Mouse (Mus musculus) adipocyte (in vitro differentiated cells): Measurements from ENCODE around the gene AI597479.
"Not testable (repeated sequence)": the region's sequence is repeated elsewhere in the genome, so short reads cannot be mapped to it uniquely, and the experiment has no call there.

Experiments
- DNase-seq: peaks from one replicate; pipeline ENCODE4 v3.0.0-alpha.2; 2016; ENCODE audit warnings: low spot score

AI597479 gene

DNA sequence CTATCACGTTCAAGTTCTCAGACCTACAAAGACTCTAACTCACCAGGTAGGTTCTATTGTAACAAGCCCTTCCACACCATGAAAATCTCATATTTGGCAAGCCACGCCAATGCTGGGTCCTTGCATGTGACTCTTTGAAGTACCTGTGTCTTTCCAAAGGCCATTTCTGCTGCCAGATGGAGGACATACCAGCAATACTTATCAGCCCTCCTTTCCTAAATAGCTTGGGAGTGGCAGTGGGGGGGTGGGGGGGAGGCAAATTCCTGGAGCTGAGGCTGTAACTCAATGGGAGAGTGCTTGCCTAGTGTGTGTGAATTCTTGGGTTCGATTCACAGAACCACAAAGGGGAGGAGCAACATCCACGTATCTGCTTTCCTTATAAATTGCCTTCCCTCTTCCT, 26.2 kb downstream of the AI597479 start:
- DNase-seq: no peak

DNA sequence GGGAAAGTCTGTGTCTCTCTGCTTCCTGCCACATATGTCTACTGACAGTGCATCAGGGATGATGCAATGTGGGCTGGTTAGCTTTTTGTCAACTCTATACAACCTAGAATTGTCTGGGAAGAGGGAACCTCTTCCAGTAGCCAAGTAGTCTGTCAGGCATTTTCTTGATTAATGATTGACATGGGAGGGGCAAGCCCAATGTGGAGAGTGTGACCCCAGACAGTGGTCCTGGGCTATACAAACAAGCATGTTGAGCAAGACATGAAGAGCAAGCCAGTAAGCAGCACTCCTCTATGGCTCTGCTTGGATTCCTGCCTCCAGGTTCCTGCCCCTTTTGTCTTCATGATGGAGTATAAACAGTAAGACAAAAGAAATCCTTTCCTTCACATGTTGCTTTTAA, 28.7 kb downstream of the AI597479 start:
- DNase-seq: peak; percentile 9

DNA sequence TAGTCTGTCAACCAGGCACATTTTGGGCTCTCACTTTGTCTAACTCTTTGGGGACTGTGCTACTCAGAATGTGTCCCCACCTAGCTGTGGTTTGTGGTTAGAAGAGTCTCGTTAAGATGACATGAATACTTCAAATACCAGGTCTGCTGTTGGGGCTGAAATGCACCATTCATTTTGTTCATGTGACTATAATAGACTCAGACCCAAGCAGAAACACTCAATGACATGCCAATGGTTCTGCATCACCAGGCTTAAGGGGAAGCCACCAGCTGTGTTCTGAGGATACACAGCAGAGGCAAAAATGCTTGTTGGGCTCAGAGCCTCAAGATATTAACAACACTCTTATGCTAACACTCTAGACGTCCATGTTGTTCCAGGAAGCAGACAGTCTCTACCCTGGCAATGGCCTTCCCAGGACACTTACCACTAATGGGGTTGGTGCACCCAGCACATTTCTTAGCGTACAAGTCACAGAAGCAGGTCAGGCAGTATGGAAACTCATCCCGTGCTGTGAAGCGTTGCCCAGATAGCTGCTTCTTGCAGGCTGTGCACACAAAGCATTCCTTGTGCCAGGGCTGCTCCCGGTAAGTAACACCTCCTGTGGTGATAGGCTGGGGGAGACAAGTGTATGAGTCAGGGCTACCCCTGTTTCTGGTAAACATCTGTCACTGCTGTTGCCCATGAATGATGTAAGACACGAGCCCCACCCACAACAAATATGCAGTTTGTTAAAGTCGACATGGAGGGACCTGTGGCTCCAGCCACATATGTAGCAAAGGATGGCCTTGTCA, 29.5 kb downstream of the AI597479 start:
- DNase-seq: no peak

DNA sequence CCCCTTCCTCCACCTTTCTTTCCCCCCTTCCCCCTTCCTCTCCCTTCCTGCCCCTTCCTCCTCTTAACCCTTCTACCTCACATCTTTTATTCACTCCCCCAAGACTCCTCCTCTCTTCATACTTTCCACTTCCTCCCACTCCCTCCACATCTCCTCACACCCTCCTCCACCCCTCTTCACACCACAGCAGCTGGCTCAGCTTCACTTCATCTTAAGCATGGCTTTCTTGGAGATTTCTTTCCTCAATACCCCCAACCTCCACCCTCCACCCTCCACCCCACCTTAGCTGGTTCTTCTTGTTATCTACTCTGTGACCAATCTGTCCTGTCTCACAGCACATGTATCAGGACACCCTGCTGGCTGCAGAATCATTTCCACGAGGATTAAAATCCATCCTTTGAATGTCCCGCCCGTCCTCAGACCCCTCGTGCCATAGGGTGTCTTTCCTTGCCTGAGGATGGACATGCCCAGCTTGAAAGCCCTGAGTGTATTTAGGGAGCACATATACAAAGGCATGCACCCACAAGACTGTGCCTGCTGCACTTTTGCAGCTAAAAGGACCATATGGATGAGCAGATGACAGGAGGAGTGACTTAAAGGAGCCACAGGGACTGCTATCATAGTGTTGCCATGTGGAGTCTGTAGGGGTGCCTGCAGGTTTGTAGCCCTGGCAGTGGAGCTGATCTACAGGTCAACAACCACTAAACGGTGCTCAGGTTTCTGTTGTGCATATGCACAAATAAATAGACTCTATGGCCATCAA, 31.9 kb downstream of the AI597479 start:
- no peak for DNase-seq

DNA sequence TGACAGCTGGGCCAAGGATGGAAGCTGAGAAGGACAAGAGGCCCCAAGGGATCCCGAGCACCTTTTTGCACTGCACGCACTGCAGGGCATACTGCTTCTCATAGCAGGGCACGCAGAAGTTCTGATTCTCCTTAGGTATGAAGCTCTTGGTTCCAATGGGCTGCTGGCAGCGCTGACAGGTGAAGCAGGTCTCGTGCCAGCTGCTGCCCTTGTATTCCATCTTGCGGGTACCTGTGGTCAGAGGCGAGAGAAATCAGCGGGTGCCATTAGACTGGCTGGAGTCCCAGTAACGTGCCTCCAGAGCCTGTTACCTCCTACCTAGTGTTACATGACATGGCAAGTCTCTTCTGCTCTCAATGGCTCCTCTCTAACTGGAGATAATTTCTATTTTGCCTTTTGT, 33.1 kb downstream of the AI597479 start:
- no peak for DNase-seq

DNA sequence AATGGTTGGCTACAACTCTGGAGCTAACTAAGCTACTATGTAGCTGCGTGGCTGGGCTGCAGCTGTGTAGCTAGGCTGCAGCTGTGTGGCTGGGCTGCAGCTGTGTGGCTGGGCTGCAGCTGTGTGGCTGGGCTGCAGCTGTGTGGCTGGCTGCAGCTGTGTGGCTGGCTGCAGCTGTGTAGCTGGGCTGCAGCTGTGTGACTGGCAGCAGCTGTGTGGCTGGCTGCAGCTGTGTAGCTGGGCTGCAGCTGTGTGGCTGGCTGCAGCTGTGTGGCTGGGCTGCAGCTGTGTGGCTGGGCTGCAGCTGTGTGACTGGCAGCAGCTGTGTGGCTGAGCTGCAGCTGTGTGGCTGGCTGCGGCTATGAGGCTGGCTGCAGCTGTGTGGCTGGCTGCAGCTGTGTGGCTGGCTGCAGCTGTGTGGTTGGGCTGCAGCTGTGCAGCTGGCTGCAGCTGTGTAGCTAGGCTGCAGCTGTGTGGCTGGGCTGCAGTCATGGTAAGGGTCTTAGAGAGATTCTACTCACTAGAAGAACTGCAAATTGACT, 38.0 kb downstream of the AI597479 start:
- not testable (repeated sequence) for DNase-seq

DNA sequence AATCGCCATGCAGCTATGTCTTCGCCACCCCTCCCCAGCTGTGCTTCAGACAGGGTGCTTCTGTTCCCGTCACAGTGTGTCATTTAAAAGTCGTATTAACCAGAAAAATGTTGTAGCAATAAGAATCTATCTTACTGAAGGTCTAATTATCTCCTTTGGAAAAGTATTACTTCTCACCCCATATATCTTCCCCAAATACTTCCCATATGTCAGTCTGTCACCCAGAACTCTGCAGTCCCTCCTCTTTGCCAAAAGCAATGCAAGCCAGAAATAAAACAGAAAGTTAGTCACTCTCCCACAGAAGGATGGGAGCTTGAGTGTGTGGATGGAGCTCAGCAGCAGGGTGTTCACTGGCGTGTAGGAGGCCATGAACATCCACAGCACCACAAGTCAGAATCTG, 38.8 kb downstream of the AI597479 start:
- DNase-seq: no peak

DNA sequence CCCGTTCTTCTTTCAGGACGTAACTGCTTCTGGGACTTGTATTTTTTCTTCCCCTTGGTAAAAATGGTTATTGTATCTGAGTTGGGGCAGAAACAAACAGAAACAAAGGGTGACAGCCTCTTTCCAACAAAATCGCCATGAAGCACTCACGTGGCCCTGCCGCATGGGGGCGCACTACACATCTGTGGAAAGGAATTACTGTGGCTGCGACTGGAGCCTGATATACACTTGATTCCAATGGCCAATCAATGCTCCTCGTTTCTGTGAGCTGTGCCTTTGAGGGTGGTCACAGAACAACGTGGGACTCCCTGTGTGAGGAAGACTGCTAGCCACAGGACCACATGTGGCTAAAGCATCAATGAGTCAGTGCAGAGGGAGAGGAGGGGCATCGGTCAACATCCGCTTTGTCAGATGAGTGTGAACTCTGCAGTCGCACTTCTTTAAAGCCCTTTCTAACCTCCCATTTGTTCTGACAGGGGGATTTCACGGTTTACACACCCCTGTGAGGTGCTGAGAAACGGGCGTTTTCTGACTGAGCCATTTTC, 39.8 kb downstream of the AI597479 start:
- DNase-seq: no peak

DNA sequence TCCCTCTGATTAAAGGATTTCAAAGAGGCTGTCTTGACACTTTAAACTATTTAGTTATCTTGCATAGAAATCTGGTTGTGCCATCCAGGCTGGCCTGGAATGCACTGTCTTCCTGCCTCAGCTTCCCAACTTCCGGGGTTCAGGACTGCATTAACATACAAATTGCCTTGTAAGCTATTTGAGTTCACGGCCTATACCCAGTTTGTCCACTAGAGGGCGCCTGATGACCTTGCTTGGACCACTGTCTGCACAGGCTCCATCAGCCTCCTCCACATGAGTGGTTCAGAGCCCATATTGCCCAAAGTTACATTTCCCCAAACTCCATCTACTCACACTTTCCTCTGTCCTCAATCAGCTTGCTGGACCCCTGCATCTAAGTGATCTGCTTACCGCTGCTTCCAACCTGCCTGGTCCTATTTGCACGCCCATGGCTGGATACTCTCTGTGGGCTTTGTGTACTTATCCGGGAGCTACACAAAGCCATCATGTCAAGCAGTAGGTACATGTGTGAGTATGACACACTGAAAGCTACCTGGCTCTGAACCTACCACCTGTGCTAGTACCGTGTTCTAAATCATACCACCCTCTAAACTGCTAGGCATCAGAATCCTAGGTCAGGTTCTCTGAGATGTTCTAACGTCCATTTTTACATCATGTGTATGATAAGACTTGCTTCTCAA, 41.2 kb downstream of the AI597479 start:
- DNase-seq: peak; percentile 91

DNA sequence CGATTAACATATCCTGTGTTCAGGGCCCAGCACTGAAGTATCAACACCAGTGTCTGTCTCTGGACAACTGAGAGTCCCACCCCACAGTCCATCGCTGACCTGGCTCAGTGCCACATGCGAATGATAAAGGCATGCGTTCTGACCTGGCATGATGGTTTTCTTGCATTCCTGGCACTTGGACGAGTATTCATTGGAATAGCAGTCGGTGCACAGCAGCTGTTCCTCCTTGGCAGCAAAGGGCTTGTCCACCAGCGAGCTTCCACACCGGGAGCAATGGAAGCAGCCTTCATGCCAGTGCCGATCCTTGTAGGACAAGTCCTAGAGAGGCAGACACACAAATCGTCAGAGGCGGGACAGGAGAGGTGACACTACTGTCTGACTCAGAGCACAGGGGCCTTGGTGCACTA, 43.0 kb downstream of the AI597479 start:
- no peak for DNase-seq

DNA sequence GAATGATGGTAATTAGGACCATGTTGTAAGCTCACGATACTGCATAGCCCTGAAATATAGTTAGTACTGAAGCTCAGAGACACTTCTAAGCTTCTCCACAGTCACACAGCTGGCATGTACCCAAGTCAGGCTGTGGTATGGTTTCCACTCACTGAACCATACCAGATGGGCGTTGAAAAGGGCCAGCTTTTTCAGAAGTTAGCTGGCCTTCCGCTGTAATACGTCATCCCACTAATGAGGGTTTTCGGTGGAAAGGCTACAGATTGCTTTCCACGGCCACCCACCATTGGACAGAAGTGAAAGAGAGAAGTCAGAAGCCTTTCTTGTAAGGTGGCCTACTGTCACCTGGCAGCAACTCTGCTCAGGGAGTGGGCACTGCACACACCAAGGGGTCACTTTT, 44.3 kb downstream of the AI597479 start:
- DNase-seq: no peak

DNA sequence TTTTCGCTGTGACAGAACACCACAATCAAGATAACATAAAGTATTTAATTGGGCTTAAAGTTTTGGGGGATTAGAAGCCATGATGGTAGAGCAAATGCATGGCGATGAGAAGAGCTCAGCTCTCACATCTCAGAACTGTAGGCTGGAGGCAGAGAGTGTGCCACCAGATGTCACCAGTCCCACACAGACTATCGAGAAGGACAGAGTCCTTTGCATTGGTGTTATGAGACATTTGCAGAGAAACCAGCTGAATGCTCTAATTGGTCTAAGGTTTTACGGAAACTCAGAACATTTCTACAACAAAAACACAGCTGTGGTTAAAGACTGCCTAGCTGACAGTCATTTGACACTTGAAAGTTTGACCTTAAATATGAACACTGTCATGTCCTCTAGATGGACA, 44.8 kb downstream of the AI597479 start:
- DNase-seq: peak; percentile 60

DNA sequence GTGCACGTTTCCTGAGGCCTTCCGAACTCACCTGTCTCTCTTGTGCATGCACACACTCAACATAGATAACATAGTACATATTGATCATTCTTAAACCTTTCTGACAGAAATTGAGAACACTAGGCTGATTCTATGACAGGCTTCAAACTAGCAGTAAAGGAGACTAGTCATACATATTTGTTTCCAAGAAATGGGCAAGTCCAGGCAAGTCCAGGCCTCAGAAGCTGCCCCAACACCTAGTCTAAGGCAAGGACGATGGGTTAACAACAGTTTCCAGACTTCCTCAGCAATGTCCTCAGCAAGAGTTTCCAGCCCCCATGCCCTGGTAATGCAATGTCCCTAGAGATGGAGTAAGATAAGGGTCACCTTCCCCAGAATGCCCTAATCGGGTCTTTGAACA, 45.3 kb downstream of the AI597479 start:
- no peak for DNase-seq

DNA sequence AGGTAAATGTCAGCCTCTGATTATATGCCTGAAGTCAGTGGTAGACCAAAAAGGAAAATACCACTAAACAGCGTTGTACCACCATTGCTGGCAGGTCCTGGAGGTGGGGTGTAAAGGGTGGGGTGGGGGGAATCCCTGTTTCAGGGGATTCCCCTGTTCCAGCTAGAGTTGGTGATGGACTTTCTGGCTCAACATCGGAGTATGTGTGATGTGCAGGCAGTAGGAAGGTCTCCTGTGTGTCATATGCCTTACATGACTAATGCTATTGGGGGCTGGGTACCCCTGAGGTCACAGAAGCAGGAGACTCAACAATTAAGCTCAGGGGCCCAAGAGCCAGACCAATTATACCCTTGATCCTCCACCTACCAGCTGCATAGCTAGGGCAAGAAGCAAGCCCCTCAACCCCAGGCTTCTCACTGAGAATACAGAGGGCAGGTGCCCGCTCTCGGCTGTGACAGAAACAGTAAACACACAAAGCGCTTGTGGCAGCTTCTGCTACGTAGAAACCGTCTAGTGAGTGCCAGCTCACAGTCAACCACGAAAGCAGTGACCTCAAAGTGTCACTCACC, 45.9 kb downstream of the AI597479 start:
- no peak for DNase-seq

DNA sequence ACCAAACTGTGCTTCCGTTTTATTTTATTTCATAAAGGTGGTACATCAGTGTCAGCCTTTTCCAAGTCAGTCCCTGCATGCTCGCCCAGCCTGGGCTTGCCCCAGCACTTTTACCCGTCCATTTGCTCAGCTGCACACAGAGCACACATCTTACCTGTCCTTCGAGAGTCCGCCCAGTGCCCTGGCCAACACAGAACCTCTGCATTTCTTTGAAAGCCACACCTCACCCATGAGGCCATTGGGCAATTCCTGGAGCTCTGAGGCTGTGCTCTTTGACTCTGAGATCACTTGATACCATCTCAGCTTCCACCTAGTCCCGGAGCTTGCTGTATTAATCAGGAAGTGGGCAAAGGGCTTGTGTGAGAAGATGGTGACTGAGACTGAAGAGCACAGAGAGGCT, 46.9 kb downstream of the AI597479 start:
- DNase-seq: no peak

DNA sequence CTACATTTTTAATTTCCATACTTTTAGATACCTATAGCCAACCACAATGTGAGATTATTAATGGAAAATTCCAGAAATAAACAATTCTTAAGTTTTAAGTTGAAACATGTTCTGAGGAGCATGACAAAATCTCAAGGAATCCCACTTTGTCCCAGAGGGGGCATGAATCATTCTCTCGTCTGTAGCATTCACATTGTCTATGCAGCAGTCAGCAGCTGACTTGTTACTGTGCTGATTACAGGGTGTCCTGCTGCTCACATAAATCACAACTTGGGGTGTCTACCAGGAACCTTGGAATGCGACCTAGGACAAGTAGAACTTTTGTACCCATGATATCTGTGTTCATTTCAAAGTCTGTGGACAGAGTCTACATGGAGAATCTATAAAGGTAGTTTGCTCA, 49.0 kb downstream of the AI597479 start:
- DNase-seq: no peak

DNA sequence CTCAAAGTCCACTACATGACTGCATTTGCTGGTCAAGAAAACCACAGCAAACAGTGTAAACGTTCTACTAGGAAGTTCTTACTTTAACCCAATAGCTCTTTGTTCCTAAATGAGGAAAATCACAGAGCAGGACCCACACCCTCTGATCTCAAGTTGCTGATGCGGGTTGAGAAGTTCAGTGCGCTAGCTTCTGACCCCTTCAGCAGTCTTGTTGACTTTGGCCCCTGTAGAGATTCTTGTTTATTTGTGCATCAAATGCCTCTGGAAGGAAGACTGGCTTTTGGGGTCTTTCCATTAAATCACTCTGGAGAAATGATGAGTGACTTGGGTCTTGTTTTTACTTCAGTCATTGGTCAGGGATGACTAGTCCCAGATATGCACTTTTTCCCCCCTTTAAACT, 51.7 kb downstream of the AI597479 start:
- no peak for DNase-seq

DNA sequence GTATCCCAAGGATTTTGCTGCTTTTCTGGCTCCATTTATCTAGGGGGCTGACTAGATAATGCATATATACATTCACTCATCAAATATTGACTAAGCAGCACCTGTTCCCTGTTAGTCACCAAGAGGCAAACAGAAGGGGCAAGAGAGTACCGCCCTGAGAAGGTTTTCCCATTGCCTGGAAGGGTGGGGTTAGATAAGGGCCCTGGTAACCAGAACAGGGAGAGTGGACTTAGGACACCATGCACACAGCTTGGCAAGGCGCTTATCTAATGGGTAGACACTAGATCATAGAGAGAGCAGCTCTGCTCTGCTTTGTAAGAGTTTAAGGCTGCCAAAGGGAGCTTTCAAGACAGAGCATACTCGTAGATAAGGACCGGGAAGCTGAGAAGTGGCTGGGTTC, 54.1 kb downstream of the AI597479 start:
- DNase-seq: no peak

DNA sequence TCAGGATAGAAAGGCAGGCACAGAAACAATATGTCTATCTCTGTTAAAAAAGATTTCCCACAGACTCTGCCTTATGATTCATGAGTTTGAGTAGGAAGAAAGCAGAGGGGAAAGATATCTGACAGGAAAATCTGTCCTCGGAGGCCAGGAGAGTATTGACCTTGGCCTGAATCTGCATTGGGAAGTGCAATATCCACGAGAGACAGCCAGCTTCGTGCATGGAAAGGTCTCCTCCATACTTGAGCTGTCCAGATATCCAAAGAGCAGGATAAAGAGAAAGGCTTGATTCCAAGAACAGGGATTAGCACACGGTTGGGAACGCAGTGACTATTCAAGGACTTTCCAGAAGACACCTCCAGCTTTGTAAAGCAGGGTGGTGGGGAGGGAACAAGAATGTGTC, 55.0 kb downstream of the AI597479 start:
- DNase-seq: no peak

DNA sequence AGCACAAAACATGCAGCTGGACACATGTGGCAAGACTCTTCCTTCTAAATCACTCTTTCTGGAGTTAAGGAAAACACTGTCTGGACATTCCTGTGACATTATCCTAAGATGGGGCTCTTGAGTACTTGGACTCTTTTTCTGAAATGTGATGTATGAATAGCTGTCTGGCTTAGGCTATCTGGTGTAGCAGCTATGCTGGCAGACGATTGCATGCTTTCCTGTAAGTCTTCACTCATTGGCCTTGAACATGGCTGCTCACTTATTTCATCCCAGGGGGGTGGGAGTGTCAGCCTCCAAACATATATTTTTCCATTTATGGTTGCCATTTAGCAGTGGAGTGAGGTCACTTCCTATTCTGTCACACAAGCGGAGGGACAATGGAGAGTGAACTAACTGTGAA, 56.0 kb downstream of the AI597479 start:
- no peak for DNase-seq

DNA sequence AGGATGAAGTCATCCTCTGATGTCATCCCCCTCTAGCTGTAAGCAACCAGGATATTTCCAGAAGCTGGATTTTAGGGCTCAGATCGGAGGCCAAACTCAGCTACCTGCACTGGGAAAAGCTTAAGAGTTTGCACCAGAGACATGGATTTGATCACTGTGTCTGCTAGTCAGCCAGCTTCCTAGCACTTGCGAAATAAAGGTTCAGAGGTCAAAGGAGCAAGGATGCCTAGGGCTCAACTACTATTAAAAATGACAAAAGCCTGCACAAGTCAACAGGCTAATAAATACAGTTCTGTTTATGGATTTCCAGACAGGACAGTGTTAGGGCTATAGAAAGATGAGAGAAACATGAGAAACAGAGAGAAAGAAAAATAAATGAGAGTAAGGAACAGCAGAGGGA, 59.4 kb downstream of the AI597479 start:
- peak; percentile 31 for DNase-seq

DNA sequence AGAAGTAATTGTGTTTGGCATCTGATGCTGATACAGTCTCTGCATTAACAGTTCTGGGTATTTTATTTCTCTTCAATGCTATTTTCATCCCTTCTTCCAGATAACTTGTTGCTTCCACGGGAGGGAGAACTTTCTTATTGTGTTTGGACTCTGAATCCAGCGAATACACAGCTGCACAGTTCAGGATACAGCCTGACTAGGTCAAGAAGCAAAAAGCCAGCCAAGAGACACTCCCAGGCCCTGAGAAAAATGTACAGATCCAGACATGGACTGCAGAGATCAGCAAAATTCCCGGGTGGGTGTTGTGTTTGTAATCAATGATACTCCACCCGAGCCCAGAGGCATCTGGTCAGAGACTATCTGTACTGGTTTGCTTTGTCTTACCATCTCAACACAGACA, 60.9 kb downstream of the AI597479 start:
- DNase-seq: peak; percentile 66
